Mouse (Mus musculus) cerebellum, postnatal 10 days (tissue): ENCODE measurements around the gene Fam83c.
A peak's percentile ranks its signal among the peaks of the same experiment; 100 is the strongest.

Source experiments
- DNase-seq, 2 experiments: peaks; one replicate each; pipeline ENCODE4 v3.0.0; 2021; ENCODE audit warnings: mixed read lengths in 2 of 2

Gene Fam83c

GRCm38 (mm10) chr2:155825904-155826629 lies 8.6 kb downstream of the Fam83c start:
- no peak for DNase-seq

GRCm38 (mm10) chr2:155823722-155824121 lies 10.9 kb downstream of the Fam83c start:
- DNase-seq, result no peak

- DNase-seq, result peak in 1 of 2 experiments; percentile 11
These were observed 13.9 kb downstream of the Fam83c start for GRCm38 (mm10) chr2:155820779-155821178.

- peak; percentile 64 to 68 for DNase-seq
These were observed 15.0 kb downstream of the Fam83c start for GRCm38 (mm10) chr2:155819449-155820251.

GRCm38 (mm10) chr2:155819392-155819448 lies 15.4 kb downstream of the Fam83c start, which contains the start of gene BC029722:
Gene BC029722, minus strand, starts transcription at chr2:155819426.
- no peak for DNase-seq

- DNase-seq, result peak; percentile 91 to 95
These were observed 15.9 kb downstream of the Fam83c start for GRCm38 (mm10) chr2:155818596-155819391.

GRCm38 (mm10) chr2:155817301-155818245 lies 17.1 kb downstream of the Fam83c start:
- peak; percentile 53 to 64 for DNase-seq

- DNase-seq, result peak; percentile 77 to 81
These were observed 18.5 kb downstream of the Fam83c start for GRCm38 (mm10) chr2:155816179-155816578.

- peak; percentile 32 to 44 for DNase-seq
These were observed 19.8 kb downstream of the Fam83c start for GRCm38 (mm10) chr2:155814829-155815228.

- no peak for DNase-seq
These were observed 22.0 kb downstream of the Fam83c start for GRCm38 (mm10) chr2:155812637-155813036.

GRCm38 (mm10) chr2:155811821-155812396 lies 22.7 kb downstream of the Fam83c start:
- DNase-seq, result peak; percentile 94 to 97

GRCm38 (mm10) chr2:155809620-155810019 lies 25.0 kb downstream of the Fam83c start:
- no peak for DNase-seq

- peak; percentile 51 to 60 for DNase-seq
These were observed 27.2 kb downstream of the Fam83c start for GRCm38 (mm10) chr2:155807408-155807807.

GRCm38 (mm10) chr2:155806548-155806947 lies 28.1 kb downstream of the Fam83c start:
- peak; percentile 88 to 90 for DNase-seq

- DNase-seq, result peak in 1 of 2 experiments; percentile 41
These were observed 28.8 kb downstream of the Fam83c start for GRCm38 (mm10) chr2:155805925-155806255.

- DNase-seq, result peak; percentile 99
These were observed 29.3 kb downstream of the Fam83c start for GRCm38 (mm10) chr2:155805231-155805924.

- peak; percentile 54 for DNase-seq
These were observed 30.6 kb downstream of the Fam83c start for GRCm38 (mm10) chr2:155804053-155804452.

GRCm38 (mm10) chr2:155802761-155803160 lies 31.9 kb downstream of the Fam83c start:
- DNase-seq, result peak; percentile 67 to 71

GRCm38 (mm10) chr2:155798613-155799012 lies 36.0 kb downstream of the Fam83c start:
- DNase-seq, result peak in 1 of 2 experiments; percentile 59

- DNase-seq, result peak; percentile 99
These were observed 39.8 kb downstream of the Fam83c start for GRCm38 (mm10) chr2:155794674-155795445.

- peak in 1 of 2 experiments; percentile 53 for DNase-seq
These were observed 41.8 kb downstream of the Fam83c start for GRCm38 (mm10) chr2:155792899-155793298.
